Mouse (Mus musculus): Measurements from ENCODE around the gene Crybg2. TPM values are rescaled to one million over a fixed set of nuclear protein-coding genes. Genes with fewer than 3 reads are reported as not detected.
A peak's percentile ranks its signal among the peaks of the same experiment; 100 is the strongest.

The Crybg2 gene
- polyA plus RNA-seq, 1 experiment, result not detected

DNA sequence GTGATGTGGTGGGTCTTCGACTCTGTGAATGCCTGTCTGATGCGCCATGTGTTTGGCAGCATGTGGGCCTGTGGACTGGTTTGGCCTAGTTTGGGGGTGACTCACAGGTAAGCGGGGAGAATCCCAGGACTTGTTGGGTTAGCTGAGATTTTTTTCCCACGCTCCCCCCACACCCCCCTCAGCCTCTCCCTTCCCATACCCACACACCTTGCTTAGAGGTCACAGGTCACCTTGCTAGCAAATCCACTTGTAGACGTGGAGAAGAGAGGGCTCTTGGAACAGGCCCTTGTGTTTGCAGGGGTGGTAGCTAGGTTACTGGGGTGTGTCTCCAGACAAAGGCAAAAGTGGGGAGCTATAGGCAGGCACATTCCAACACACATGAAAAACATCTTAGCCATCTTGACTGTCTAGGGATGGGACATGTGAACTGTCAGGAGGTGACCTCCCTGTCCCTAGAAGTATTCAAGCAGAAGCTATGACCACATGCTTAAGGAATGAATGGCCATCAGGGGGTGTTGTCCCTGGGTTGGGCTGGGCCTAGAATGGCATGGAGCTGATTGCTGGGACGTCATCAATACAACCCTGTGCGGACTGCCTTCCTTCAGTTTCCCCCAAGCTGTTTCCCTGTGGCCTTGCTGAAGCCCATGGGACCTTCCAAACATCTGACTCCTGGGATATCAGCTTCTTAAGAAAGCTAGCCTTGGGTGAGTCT is 7.4 kb downstream of the Crybg2 start:
- H3K9me3 ChIP-seq (ENCODE audit: control insufficient read depth, low read length), result peaks cover 4% of the 10 kb centered on the region
- H3K4me1 ChIP-seq (ENCODE audit: control insufficient read depth), result peaks cover 4% of the 10 kb centered on the region
- H3K27me3 ChIP-seq (ENCODE audit: control insufficient read depth), result peaks cover 19% of the 10 kb centered on the region

DNA sequence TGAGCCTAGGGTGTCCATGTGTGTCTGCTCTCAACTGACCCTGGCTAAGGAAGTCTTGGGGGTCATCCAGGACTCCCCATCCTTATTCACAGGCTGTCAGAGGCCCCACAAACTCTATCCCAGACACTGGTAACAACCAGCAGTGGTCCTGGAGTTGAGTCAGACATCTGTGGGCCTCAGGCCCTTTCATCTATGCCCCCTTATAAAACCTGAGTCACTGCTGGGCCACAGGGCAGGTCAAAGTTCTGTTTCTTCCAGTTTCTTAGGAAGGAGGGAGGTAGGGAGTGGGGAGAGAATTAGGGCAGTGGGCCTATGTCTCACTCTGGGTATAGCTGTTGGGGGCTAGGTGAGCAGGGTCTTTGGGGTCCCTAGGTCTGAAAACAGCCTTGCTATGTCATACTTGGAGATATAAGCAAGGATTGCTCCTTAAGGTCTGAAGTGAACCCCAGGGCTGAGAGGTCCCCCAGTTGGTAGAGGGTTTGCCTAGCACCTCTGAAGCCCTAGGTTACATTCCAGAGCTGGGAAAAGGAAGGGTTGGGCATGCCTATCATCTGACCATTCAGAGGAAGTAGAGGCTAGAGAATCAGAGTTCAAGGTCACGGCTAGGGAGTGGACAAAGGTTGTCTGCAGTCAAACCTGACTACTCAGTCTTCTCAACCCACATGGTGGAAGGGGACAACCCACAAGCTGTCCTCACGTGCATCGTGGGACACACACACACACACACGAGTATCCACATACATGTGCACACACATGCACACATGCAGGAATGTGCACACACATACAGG is 8.4 kb downstream of the Crybg2 start:
- Histone ChIP-seq H3K9me3 (ENCODE audit: control insufficient read depth, low read length) (peaks cover 5% of the 10 kb centered on the region), H3K36me3 (ENCODE audit: control insufficient read depth) (no peaks in the 10 kb centered on the region)

More for the DNA sequence above, 7.4 kb downstream of the Crybg2 start:
- Histone ChIP-seq H3K4me3 (replicated peaks) (no peak overlapping the region), H3K36me3 (ENCODE audit: control insufficient read depth) (no peaks in the 10 kb centered on the region)
- no peak for TF ChIP-seq TAL1 (IDR thresholded peaks at IDR 0.05; ENCODE audit: low read length)
- no peak for TF ChIP-seq GATA1 (IDR thresholded peaks at IDR 0.05; ENCODE audit: low read length)

GRCm38 (mm10) chr4:134078694-134079093 is 18.1 kb downstream of the Crybg2 start:
- no peak for TF ChIP-seq GATA1 (IDR thresholded peaks at IDR 0.05; ENCODE audit: low read length)
- no peak for TF ChIP-seq TAL1 (IDR thresholded peaks at IDR 0.05; ENCODE audit: low read length)

More for the DNA sequence above, 8.4 kb downstream of the Crybg2 start:
- TF ChIP-seq TAL1 (IDR thresholded peaks at IDR 0.05; ENCODE audit: low read length) (no peak), GATA1 (IDR thresholded peaks at IDR 0.05; ENCODE audit: low read length) (no peak)
- Histone ChIP-seq H3K4me1 (ENCODE audit: control insufficient read depth) (no peaks in the 10 kb centered on the region), H3K4me3 (replicated peaks) (no peak overlapping the region), H3K27me3 (ENCODE audit: control insufficient read depth) (peaks cover 22% of the 10 kb centered on the region)

DNA sequence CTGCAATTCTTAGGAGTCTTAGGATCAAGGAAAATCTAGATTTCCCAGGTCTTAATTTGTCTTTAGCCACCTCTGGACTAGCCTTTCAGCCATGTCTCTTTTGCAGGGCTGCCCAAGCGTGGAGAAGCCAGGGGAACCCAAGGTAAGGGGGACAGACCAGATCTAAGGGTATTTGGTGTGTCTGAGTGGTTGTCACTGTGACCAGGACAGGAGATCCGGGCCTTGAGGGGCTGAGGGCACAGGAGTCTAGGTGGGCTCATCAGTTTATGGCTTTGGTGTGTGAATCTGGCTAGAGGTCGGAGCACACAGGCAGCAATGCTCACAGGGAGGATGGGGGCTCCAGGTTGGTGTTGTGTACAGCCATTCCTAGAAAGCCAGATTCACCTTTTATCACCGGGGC is 20.1 kb downstream of the Crybg2 start:
- Histone ChIP-seq H3K4me1 (ENCODE audit: control insufficient read depth) (peaks cover 14% of the 10 kb centered on the region), H3K27me3 (ENCODE audit: control insufficient read depth) (peaks cover 21% of the 10 kb centered on the region), H3K4me3 (replicated peaks) (no peak overlapping the region), H3K36me3 (ENCODE audit: control insufficient read depth) (no peaks in the 10 kb centered on the region), H3K9me3 (ENCODE audit: control insufficient read depth, low read length) (no peaks in the 10 kb centered on the region)
- TF ChIP-seq TAL1 (IDR thresholded peaks at IDR 0.05; ENCODE audit: low read length), result no peak
- TF ChIP-seq GATA1 (IDR thresholded peaks at IDR 0.05; ENCODE audit: low read length), result no peak

More at GRCm38 (mm10) chr4:134078694-134079093, 18.1 kb downstream of the Crybg2 start:
- no peaks in the 10 kb centered on the region for H3K36me3 ChIP-seq (ENCODE audit: control insufficient read depth)
- H3K4me1 ChIP-seq (ENCODE audit: control insufficient read depth), result peaks cover 18% of the 10 kb centered on the region
- H3K9me3 ChIP-seq (ENCODE audit: control insufficient read depth, low read length), result no peaks in the 10 kb centered on the region
- no peak overlapping the region for H3K4me3 ChIP-seq (replicated peaks)
- H3K27me3 ChIP-seq (ENCODE audit: control insufficient read depth), result peaks cover 21% of the 10 kb centered on the region

DNA sequence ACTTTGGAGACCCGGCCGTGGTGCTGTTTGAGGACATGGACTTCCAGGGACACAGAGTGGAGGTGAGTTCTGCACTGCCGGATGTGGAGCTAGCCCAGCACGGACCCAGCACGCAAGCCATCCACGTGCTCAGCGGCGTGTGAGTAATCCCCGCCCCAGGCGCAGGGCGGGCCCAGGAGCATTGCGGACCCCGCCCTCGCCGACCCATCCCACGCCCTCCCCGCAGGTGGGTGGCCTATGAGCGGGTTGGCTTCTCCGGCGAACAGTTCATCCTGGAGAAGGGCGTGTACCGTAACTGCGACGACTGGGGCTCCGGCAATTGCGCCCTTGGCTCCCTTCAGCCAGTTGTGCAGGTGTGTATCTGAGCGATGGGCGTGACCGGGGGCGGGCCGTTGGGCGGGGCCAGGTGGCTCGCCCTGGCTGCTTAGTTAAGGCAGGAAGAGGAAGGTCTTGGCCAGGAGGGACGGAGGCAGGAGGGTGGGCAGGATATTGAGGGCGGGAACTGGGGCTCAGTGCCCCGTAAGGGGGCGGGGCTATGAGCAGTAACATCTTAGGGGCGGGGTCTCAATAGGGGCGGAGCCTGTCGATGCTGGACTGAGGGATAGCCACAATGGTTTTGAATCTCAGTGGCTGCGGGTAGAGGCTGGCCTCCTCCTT is 21.2 kb downstream of the Crybg2 start:
- H3K36me3 ChIP-seq (ENCODE audit: control insufficient read depth), result no peaks in the 10 kb centered on the region
- TF ChIP-seq GATA1 (IDR thresholded peaks at IDR 0.05; ENCODE audit: low read length) (no peak), TAL1 (IDR thresholded peaks at IDR 0.05; ENCODE audit: low read length) (no peak)
- no peaks in the 10 kb centered on the region for H3K9me3 ChIP-seq (ENCODE audit: control insufficient read depth, low read length)
- H3K4me3 ChIP-seq (replicated peaks), result peak overlapping the region; percentile 56
- H3K4me1 ChIP-seq (ENCODE audit: control insufficient read depth), result peaks cover 14% of the 10 kb centered on the region
- H3K27me3 ChIP-seq (ENCODE audit: control insufficient read depth), result peaks cover 21% of the 10 kb centered on the region

GRCm38 (mm10) chr4:134082460-134082859 is 21.8 kb downstream of the Crybg2 start:
- TF ChIP-seq GATA1 (IDR thresholded peaks at IDR 0.05; ENCODE audit: low read length), result no peak
- TF ChIP-seq TAL1 (IDR thresholded peaks at IDR 0.05; ENCODE audit: low read length), result no peak
- peaks cover 21% of the 10 kb centered on the region for H3K27me3 ChIP-seq (ENCODE audit: control insufficient read depth)
- peaks cover 14% of the 10 kb centered on the region for H3K4me1 ChIP-seq (ENCODE audit: control insufficient read depth)
- H3K9me3 ChIP-seq (ENCODE audit: control insufficient read depth, low read length), result no peaks in the 10 kb centered on the region
- H3K4me3 ChIP-seq (replicated peaks), result peak overlapping the region; percentile 56
- no peaks in the 10 kb centered on the region for H3K36me3 ChIP-seq (ENCODE audit: control insufficient read depth)

DNA sequence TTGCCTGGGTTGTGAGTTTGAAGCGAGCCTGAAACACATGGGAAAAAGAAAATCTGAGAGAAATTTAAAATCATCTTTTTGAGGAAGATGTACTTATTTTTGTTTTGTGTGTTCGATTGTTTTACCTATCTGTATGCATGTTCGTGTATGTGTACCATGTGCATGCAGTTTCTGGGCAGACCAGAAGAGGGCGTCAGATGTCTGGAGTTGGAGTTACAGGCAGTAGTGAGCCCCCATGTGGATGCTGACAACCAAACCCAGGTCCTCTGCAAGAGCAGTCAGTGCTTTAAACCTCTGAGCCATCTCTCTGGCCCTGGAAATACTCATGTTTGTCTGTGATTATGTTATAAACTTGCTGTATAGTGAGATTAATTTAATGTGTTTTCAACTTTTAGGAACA is 24.4 kb downstream of the Crybg2 start:
- Histone ChIP-seq H3K9me3 (ENCODE audit: control insufficient read depth, low read length) (no peaks in the 10 kb centered on the region), H3K27me3 (ENCODE audit: control insufficient read depth) (peaks cover 21% of the 10 kb centered on the region), H3K36me3 (ENCODE audit: control insufficient read depth) (no peaks in the 10 kb centered on the region), H3K4me3 (replicated peaks) (no peak overlapping the region), H3K4me1 (ENCODE audit: control insufficient read depth) (peaks cover 18% of the 10 kb centered on the region)
- no peak for TF ChIP-seq TAL1 (IDR thresholded peaks at IDR 0.05; ENCODE audit: low read length)
- no peak for TF ChIP-seq GATA1 (IDR thresholded peaks at IDR 0.05; ENCODE audit: low read length)

DNA sequence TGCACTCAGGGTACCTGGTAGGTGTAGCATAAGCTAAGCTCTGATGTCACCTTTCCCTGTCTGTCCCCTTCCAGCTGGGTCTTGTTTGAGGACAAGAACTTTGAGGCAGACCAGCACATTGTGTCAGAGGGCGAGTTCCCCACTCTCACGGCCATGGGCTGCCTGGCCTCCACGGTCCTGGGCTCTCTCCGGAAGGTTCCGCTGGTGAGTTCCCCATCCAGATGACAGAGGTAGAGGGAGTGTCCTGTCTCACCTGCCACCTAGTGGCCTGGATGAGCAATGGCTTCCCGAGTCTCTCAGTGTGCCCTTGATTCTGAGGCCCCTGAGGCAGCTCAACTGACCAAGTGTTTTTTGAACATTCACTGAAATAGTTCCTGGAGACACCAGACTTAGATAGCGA is 26.8 kb downstream of the Crybg2 start:
- no peak for TF ChIP-seq GATA1 (IDR thresholded peaks at IDR 0.05; ENCODE audit: low read length)
- no peak for TF ChIP-seq TAL1 (IDR thresholded peaks at IDR 0.05; ENCODE audit: low read length)
- H3K4me1 ChIP-seq (ENCODE audit: control insufficient read depth), result peaks cover 6% of the 10 kb centered on the region
- no peaks in the 10 kb centered on the region for H3K36me3 ChIP-seq (ENCODE audit: control insufficient read depth)
- no peaks in the 10 kb centered on the region for H3K9me3 ChIP-seq (ENCODE audit: control insufficient read depth, low read length)
- H3K27me3 ChIP-seq (ENCODE audit: control insufficient read depth), result peaks cover 2% of the 10 kb centered on the region; the same call in 1 of the 2 replicates
- H3K4me3 ChIP-seq (replicated peaks), result no peak overlapping the region

GRCm38 (mm10) chr4:134089029-134089428 is 28.4 kb downstream of the Crybg2 start:
- Histone ChIP-seq H3K4me1 (ENCODE audit: control insufficient read depth) (peaks cover 5% of the 10 kb centered on the region), H3K27me3 (ENCODE audit: control insufficient read depth) (no peaks in the 10 kb centered on the region), H3K9me3 (ENCODE audit: control insufficient read depth, low read length) (no peaks in the 10 kb centered on the region), H3K36me3 (ENCODE audit: control insufficient read depth) (no peaks in the 10 kb centered on the region), H3K4me3 (replicated peaks) (no peak overlapping the region)
- TF ChIP-seq TAL1 (IDR thresholded peaks at IDR 0.05; ENCODE audit: low read length) (no peak), GATA1 (IDR thresholded peaks at IDR 0.05; ENCODE audit: low read length) (no peak)
